Mouse (Mus musculus) liver, embryonic 13.5 days (tissue): Measurements from ENCODE around the gene Strap. TPM values are rescaled to one million over a fixed set of nuclear protein-coding genes. Genes with fewer than 3 reads are reported as not detected.

Experiments used
- ATAC-seq: fragments of 200-750 bp; cut with Nextera tagmentation; 2 replicates; pipeline ENCODE4 v1.8.0; 2017; ENCODE audit warnings: low read depth, mild to moderate bottlenecking, moderate number of reproducible peaks, moderate library complexity
- DNase-seq: peaks from one replicate; pipeline ENCODE4 v3.0.0; 2022
- H3K27ac ChIP-seq: fragments of 300-500 bp; sonication (generic); 2 replicates; pipeline ENCODE4 v1.5.1; 2015; ENCODE audit warnings: moderate library complexity, mild to moderate bottlenecking, inconsistent platforms
- H3K27me3 ChIP-seq: fragments of 300-500 bp; sonication (generic); 2 replicates; pipeline ENCODE4 v1.6.1; 2015; ENCODE audit warnings: mild to moderate bottlenecking, inconsistent platforms
- H3K36me3 ChIP-seq: fragments of 300-500 bp; sonication (generic); 2 replicates; pipeline ENCODE4 v1.6.1; 2015; ENCODE audit warnings: mild to moderate bottlenecking, inconsistent platforms
- H3K4me1 ChIP-seq: fragments of 300-500 bp; sonication (generic); replicated peaks from 2 replicates; pipeline ENCODE4 v1.6.1; 2015; ENCODE audit warnings: inconsistent platforms
- H3K4me2 ChIP-seq: fragments of 300-500 bp; sonication (generic); 2 replicates; pipeline ENCODE4 v1.6.1; 2015; ENCODE audit warnings: inconsistent platforms, mild to moderate bottlenecking, moderate library complexity
- H3K4me3 ChIP-seq: fragments of 300-500 bp; sonication (generic); replicated peaks from 2 replicates; pipeline ENCODE4 v1.5.1; 2015; ENCODE audit warnings: mild to moderate bottlenecking, inconsistent platforms
- H3K9ac ChIP-seq: fragments of 300-500 bp; sonication (generic); 2 replicates; pipeline ENCODE4 v1.6.1; 2015; ENCODE audit warnings: mild to moderate bottlenecking, inconsistent platforms
- H3K9me3 ChIP-seq: fragments of 300-500 bp; sonication (generic); replicated peaks from 2 replicates; pipeline ENCODE4 v1.6.1; 2016; ENCODE audit warnings: inconsistent platforms
- WGBS: fragments of 180-500 bp; shearing (Covaris S2); methylation state at CpG from one replicate; pipeline ENCODE4 v1.1.7; 2015; ENCODE audit not compliant: insufficient replicate concordance; 5-methylcytosine and 5-hydroxymethylcytosine counted together
- polyA plus RNA-seq: library from polyadenylated mRNA; unstranded; fragments of >200 nt; fragmentation: Nextera tagmentation; extraction: Ambion mirVana; gene quantifications from 2 replicates; pipeline ENCODE4 v1.2.1, GENCODE M21; 2015

Strap gene
- polyA plus RNA-seq, 1 experiment from 2014 or later, result 109 TPM

DNA sequence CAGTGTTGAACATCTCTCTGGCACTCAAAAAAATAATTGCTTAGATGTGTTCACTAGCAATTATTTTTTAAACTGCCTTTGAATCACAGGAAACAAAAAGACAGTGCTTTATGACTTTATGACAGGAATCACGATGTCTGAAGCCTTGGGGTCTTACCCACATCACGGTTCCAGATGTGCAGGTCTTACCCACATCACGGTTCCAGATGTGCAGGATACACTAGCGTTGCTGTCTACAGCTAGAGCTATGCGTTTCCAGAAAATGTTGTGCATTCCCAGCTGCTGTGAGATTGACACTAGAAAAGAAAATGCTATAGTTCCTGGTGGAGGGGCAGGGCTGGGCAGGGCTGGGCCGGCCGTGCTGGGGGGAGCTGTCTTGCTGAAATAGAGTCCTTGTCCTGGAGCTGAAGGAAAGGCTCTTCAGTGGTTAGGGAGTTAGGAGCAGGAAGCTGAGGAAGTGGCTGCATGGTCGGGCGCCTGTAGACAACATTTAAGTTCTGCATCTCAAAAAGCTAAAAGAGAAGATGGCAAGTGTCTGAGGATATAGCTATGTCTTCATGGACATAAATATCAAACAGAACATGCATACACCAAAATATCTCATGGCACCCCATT lies 54.2 kb downstream of the Strap start:
- ATAC-seq, result no peak
- H3K27me3 ChIP-seq, result no peaks in the 10 kb centered on the region
- no peak overlapping the region for H3K27ac ChIP-seq
- WGBS, result 53% methylated on average over 9 of the region's 9 CpGs
- no peak overlapping the region for H3K4me2 ChIP-seq
- H3K4me1 ChIP-seq, result no peaks in the 10 kb centered on the region
- no peak for DNase-seq
- H3K9ac ChIP-seq, result no peak overlapping the region
- H3K36me3 ChIP-seq, result peaks cover 12% of the 10 kb centered on the region; the same call in 1 of the 2 replicates
- H3K4me3 ChIP-seq, result no peak overlapping the region
- H3K9me3 ChIP-seq, result no peaks in the 10 kb centered on the region

DNA sequence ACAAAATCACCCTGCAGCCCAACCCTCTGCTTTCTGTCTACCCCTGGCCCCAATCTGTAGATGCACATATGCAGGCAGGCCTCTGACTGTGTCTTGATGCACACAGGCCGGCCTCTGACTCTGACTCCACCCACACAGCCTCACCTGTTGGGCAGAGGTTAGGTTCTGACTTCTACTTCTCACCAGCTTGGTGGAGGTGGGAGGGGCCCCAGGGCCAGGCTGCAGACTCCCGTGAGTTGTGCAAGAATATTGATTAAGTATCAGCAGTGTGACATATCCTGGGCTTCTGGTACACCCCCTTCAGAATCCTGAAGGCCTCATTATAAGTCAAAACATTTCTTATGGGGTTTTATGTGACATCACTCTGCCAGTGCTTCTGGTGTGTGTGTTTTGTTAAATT lies 54.8 kb downstream of the Strap start:
- H3K4me1 ChIP-seq, result no peaks in the 10 kb centered on the region
- 65% methylated on average over 2 of the region's 2 CpGs for WGBS
- ATAC-seq (no peak), DNase-seq (no peak)
- H3K4me2 ChIP-seq, result no peak overlapping the region
- no peaks in the 10 kb centered on the region for H3K27me3 ChIP-seq
- no peak overlapping the region for H3K27ac ChIP-seq
- no peak overlapping the region for H3K4me3 ChIP-seq
- H3K9ac ChIP-seq, result no peak overlapping the region
- H3K9me3 ChIP-seq, result no peaks in the 10 kb centered on the region
- H3K36me3 ChIP-seq, result peaks cover 12% of the 10 kb centered on the region; the same call in 1 of the 2 replicates

GRCm38 (mm10) chr6:137795494-137795893 lies 60.6 kb downstream of the Strap start:
- ATAC-seq (no peak), DNase-seq (no peak)
- peaks cover 23% of the 10 kb centered on the region for H3K36me3 ChIP-seq
- H3K27me3 ChIP-seq, result no peaks in the 10 kb centered on the region
- H3K27ac ChIP-seq, result no peak overlapping the region
- 19% methylated on average over 2 of the region's 2 CpGs for WGBS
- H3K9me3 ChIP-seq, result no peaks in the 10 kb centered on the region
- no peak overlapping the region for H3K9ac ChIP-seq
- H3K4me1 ChIP-seq, result no peaks in the 10 kb centered on the region
- H3K4me3 ChIP-seq, result no peak overlapping the region
- H3K4me2 ChIP-seq, result no peak overlapping the region

DNA sequence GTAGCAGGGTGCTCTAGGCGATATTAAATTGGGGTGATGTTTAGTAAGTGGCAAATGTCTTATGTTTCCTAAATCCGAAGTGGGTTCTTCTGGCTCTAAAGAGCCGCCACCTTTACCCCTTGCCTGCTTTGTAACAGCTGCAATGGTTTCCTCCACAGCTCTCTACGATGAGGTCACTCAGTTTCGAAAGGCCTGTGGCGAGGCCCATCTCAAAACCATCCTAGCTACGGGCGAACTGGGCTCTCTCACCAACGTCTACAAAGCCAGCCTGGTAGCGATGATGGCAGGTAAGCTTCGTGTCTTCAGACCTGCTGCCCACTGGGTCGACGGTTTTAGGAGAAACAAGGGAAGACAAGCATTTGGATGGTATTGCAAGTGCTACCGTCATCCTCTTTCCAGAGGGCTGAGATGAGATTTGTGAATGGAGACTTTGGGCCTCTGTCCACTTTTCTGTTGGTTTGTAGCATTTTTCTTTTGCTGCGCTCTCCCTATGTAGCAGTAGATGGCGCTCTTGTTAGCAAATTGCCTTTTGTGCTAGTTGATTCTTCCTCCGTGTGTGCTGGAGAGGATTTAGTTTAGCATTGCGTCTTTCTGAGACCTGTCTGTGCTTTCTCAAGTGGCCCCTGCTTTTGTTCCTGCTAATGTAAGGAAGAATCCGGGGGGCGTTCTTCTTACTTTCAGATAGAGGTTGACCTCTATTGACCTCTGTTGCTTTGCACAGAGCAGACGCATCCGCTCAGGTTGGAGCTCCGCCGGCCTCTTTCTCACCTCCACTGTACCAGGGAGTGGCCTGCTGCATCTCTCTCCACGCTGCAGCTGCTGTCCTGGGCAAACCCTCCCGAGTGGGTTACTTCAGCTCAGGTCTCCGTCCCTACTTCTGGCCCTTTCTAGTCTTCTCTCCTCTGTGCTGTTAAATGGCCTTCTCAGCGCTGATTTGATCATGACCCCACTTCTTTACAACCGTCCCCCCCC lies 62.0 kb downstream of the Strap start:
- Histone ChIP-seq H3K4me3 (no peak overlapping the region), H3K27ac (no peak overlapping the region), H3K9me3 (no peaks in the 10 kb centered on the region), H3K4me1 (no peaks in the 10 kb centered on the region), H3K27me3 (no peaks in the 10 kb centered on the region), H3K4me2 (no peak overlapping the region), H3K36me3 (peaks cover 21% of the 10 kb centered on the region), H3K9ac (no peak overlapping the region)
- whole genome bisulfite sequencing, result 71% methylated on average over 29 of the region's 29 CpGs
- no peak for DNase-seq
- ATAC-seq, result no peak

DNA sequence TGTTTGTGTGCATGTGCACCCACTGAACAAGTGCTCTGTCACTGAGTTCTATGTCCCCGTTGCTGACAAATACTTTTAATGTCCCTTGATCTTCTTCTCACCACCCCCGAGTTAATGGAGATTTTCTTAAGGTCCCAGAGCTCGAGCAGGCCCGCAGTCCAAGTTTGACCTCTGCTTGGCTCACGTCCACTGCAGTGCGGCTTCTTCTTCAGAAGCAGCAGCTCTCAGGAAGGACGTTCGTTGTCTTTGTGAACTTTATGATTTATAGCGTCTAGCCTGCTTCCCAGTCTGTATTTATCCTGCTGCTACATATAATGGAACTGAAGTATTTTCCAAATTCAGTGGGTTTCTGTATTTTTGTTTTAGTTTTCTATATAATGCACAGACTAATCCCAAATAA lies 64.4 kb downstream of the Strap start:
- H3K27me3 ChIP-seq, result no peaks in the 10 kb centered on the region
- H3K36me3 ChIP-seq, result peaks cover 19% of the 10 kb centered on the region
- no peak overlapping the region for H3K27ac ChIP-seq
- no peak overlapping the region for H3K4me2 ChIP-seq
- H3K9me3 ChIP-seq, result no peaks in the 10 kb centered on the region
- H3K9ac ChIP-seq, result no peak overlapping the region
- no peak for ATAC-seq
- DNase-seq, result no peak
- WGBS, result 81% methylated on average over 9 of the region's 9 CpGs
- H3K4me1 ChIP-seq, result no peaks in the 10 kb centered on the region
- H3K4me3 ChIP-seq, result no peak overlapping the region

Other genes with a start within 250 kb of the Strap start
- 1.7 and 1.9 TPM in 2 replicates for gene Eps8, start 80.2 kb upstream of the Strap start, polyA plus RNA-seq
- 53.1 and 60.9 TPM in 2 replicates for gene Dera, start 19.5 kb downstream of the Strap start, polyA plus RNA-seq